Mouse (Mus musculus) megakaryocyte, embryonic 14.5 days (primary cell): ENCODE measurements around the gene Pip5k1b.

Experiments used
- FLI1 ChIP-seq: IDR thresholded peaks from 2 replicates; pipeline ENCODE4 v1.6.1; 2012; ENCODE audit warnings: low read length, inconsistent platforms, mixed read lengths
- GATA1 ChIP-seq: IDR thresholded peaks from 3 replicates; pipeline ENCODE4 v1.6.1; 2012; ENCODE audit warnings: mixed read lengths, low read length, inconsistent platforms, borderline replicate concordance

DNA sequence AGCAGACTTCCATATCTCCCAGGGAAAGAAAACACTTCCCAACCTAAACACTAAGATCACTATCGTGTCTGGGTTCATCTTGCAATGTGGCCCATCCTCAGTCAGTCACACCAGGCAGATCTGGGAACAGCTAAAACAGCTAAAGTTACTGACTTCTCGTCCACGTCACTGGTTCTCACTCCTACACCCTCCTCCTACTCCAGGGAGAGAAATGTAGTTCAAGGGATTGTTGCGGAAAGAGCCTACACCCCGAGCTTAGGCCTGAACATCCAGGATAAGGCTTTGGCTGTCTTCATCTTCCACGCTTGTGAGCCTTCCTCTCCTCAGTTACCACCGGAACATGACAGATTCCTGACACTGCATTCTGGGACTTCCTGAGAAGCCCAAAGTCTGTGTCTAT, 43.7 kb downstream of the Pip5k1b start:
- TF ChIP-seq FLI1 (no peak), GATA1 (no peak)
